Mouse (Mus musculus) heart, adult 9 months (tissue): ENCODE measurements around the gene Dhx32.
"Not testable (repeated sequence)": the region's sequence is repeated elsewhere in the genome, so short reads cannot be mapped to it uniquely, and the experiment has no call there.

Experiments
- DNase-seq, 2 experiments: peaks; one replicate each; pipeline ENCODE4 v3.0.0; 2022; ENCODE audit warnings: low spot score in 2 of 2

Dhx32 gene

GRCm38 (mm10) chr7:133729351-133729750 lies 53.2 kb downstream of the Dhx32 start:
- no peak for DNase-seq

DNA sequence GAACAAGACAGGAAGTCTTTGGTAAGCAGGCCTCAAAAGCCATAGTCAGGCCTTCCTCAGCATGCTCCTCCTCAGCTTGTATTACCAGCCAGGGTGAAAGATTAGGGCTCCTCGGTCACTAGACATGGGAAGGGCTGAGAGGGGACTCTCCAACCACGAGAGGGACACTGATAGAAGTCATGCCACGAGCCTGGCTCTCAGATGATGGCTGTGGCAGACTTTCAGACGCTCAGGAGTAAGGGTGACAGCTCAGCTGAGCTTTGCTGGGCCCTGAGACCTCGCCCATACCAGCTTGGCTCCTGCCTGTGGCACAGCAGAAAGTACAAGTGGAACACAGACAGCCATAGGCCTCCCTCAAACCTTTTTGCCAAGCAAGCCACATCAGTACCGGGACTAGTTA lies 55.5 kb downstream of the Dhx32 start:
- DNase-seq = no peak

DNA sequence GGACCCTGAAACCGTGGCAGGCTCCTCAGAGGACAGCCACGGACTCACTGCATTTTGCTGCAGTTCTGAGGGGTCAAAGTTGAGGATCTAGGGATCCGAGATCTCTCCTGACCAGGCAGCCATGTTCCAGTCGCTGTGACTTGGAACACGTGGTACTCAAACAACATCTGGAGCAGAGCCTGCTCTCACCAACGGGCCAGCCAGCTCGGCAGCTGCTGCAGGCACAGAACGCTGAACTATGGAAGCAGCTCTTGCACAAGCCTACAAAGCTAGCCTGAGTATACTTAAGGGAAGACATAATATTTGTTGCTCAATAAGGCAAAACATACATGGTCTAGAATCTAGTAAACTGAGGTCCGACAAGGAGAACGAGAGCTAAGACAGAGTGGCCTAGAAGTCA lies 57.0 kb downstream of the Dhx32 start:
- peak in 1 of 2 experiments; percentile 44 for DNase-seq

DNA sequence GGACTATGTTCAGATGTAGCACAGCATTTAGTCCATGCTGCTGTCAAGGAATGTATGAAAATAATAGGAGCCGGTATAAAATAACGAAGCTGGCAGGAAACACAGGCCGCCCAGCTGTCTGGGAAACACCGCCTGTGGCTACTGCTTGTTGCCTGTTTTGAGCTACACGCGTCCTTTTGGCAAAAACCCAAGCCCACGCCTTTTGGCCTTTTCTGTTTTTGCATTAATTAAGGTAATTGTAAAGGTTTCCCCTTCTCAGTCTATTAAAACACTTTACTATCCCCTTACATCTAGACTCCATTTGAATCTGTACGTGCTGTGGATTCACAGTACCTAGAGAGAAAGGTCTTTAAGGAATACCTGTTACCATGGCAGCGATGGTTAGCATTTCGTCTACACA lies 57.7 kb downstream of the Dhx32 start:
- DNase-seq = no peak

DNA sequence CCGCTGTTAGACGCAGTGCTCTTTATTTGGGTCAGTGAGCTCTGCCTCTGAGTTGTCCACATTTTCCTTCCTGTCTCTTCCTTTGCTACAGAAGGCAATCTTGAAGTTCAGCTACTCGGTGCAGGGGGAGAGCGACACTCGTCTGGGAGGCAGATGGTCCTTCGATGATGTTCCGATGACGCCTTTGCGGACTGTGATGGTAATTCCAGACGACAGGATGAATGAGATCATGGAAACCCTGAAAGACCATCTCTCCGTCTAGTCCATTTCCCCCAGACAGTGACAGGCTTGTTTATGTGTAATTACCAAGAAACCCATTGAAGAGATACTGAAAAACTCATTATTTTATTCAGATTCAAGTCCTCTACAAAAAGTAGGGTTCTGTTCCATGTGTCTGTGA lies 61.9 kb downstream of the Dhx32 start:
- no peak for DNase-seq

GRCm38 (mm10) chr7:133718580-133718979 lies 63.9 kb downstream of the Dhx32 start:
- DNase-seq = no peak

GRCm38 (mm10) chr7:133715387-133715786 lies 67.1 kb downstream of the Dhx32 start:
- no peak for DNase-seq

DNA sequence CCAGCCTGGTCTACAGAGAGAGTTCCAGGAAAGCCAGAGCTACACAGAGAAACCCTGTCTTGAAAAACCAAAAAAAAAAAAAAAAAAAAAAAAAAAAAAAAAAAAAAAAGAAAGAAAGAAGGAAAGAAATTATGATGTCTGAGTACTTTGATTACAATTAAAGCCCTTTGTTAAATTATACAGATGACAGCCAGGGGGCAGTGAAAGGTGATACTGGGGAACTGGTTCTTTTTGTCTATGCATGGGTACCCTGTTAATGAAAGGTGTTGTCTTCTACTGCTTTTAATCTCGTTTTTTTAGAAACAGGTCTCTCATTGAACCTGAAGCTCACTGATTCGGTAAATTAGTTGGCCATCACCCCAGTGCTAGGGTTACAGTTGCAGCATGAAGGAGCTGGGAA lies 75.2 kb downstream of the Dhx32 start:
- no peak for DNase-seq

DNA sequence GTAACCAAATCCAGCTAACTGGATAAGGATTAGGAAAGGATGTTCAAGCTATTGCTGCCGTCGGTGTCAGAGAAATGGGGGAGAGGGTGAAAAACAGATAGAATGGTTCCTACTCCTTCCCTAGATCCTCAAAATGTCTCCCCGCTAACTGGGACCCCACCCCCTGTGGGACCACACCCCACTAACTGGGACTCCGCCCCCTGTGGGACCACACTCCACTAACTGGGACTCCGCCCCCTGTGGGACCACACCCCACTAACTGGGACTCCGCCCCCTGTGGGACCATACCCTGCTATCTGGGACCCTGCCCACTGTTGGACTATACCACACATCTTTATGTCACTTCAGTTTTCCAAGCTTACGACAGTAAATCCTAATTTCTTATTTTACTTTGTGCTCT lies 78.6 kb downstream of the Dhx32 start:
- DNase-seq = no peak

DNA sequence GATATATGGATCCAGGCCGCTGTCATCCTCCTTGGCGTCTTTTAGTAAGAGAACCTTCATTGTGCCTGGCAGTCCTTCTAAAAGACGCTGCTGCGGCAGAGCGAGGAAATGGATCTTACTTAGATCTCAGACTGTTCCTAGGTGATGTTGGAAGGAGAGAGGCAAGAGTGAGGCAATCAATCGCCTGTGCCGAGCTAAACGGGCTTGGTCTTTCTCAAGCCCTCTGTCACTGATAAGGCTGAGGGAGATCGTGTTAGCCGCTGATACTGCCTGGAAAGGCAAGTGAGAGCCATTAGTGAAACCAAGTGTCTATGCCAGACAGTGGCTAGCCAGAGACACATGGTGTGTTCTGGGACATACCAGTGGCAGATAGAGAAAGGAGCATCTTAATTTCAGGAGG lies 80.2 kb downstream of the Dhx32 start:
- no peak for DNase-seq

DNA sequence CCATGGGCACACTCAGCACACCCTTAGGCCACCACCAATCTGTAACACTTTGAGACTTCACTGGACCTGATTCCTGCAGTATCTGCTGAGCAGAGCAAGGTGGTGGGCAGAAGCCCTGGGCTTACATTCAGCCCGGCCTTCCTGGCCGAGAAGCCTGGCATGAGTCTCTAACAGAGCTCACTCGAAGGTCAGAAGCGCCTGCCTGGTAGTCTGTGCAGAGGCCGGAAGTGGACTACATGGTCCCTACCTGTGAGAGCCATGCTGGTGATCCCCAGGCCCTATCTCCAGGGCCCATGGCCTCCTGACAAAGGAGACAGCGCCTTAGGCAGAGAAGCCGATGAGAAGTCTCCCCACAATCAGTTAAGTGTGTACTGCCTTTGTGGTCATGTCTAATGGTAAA lies 81.2 kb downstream of the Dhx32 start:
- DNase-seq = no peak

GRCm38 (mm10) chr7:133699885-133700284 lies 82.6 kb downstream of the Dhx32 start:
- DNase-seq = no peak

GRCm38 (mm10) chr7:133698021-133698709 lies 84.4 kb downstream of the Dhx32 start:
- DNase-seq = no peak

DNA sequence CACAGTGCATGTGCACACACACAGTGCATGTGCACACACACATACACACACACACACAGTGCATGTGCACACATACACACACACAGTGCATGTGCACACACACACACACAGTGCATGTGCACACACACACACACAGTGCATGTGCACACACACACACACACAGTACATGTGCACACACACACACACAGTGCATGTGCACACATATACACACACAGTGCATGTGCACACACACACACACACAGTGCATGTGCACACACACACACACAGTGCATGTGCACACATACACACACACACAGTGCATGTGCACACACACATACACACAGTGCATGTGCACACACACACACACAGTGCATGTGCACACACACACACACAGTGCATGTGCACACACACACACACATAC lies 96.9 kb downstream of the Dhx32 start:
- not testable (repeated sequence) for DNase-seq

DNA sequence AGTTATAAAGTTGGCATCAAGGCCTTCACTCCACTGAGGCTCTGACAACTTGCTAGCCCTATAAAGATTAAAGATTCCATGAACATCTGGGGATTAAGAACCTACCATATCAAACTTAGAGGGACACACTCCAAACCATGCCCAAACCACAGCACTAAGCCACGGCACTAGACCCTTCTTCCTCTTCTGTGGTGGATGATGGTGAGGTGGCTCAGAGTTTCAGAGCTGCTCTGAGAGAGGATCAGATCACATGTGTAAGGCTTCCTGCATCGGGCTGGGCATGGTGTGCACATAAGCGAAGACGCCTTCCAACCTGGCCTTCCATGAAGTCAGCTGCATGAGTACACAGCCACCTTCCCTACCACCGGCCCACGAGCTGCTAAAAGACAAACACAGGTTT lies 97.8 kb downstream of the Dhx32 start:
- no peak for DNase-seq

GRCm38 (mm10) chr7:133684110-133684509 lies 98.4 kb downstream of the Dhx32 start:
- no peak for DNase-seq

DNA sequence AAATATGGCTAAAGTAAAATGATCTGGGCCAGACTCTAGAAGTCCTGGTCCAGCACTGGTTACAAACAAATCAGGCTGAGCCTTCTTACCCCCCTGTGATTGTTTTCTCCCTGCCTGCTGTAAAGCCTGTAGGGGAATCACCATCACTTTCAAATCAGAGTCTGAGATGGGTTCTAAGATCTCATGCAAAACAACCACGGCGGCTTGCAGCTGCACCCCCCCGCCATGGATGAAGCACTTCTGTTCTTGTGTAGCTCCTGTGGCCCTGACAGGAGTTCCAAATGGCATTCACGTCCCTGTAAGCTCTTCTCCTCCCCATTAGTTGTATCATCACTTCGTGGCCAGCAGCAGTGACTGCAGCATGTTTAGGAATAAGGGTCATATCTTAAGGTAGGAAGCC lies 98.9 kb downstream of the Dhx32 start:
- DNase-seq = no peak

DNA sequence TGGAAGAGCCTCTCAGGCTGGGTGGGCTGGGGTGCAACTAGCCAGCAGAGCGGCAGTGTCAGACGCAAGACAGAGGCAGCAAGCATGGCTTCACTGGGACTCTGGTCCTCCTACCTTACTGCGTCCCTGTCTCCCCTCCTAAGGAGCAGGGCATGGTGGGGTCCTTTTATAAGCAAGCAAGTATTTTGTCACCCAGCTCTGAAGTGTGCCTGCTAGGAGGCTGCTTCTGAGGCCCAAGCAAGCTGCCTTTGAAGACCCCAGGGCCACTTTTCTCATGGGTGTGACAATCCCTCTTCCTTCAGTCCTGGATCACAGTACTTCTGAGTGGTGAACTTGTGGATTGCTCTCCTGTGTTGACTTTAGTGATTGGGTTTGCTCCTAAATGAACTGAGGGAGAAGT lies 102.6 kb downstream of the Dhx32 start, which contains the start of gene Mmp21:
Gene Mmp21, minus strand, starts transcription at position 101 of the 400 bp plus-strand sequence.
- DNase-seq = no peak

DNA sequence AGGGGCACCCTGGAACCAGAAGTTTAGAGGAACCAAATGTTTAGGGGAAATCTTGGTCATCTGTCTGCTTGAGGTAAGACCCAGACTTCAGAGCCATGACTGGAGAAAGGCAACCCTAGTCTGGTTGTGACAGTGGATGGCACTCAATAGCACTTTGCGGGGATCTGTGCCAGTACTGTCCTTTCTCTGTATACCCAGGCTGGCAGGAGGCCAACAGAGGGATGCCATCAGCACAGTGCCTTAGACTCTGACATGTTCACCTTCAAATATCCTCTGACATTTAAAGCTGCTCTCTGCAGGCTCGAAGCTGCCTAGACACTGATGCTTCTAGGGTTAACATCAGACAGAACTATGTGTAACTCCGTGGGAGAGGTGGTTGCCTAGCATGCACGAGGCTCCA lies 103.1 kb downstream of the Dhx32 start:
- no peak for DNase-seq

- DNase-seq = no peak
Observed at GRCm38 (mm10) chr7:133678716-133679115, 103.8 kb downstream of the Dhx32 start.

GRCm38 (mm10) chr7:133676002-133676401 lies 106.5 kb downstream of the Dhx32 start:
- DNase-seq = no peak
